Comparison of ENCODE assay signal across 8 mouse cellular contexts in the genomic region with DNA sequence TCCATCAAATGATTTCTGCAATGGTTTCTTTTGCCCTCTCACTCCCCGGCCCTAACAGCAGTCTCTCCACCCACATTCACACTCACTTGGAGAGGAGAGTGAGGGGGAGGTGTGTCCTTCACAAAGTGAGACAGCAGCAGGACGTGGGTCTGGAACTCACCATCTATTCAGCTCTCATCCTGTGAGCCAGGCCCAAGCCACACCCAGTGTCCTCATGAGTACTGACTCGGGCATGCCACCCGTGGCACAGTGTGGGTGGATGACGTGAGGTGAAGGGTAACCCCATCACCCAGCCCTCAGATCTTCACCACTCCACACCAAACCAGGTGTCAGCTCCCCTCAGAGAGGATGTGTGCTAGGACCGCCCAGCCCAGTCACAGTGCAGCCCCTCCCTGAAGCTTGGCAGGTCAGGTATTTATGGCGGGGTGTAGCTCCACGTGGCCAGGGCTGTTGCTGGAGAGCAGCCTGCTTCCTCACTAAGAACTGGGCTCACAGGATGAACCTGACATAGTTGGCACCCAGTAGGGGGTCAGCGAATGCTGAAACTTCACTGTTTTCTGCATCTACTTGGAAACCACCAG. TPM values are rescaled to one million over a fixed set of nuclear protein-coding genes. Genes with fewer than 3 reads are reported as not detected.
DNase-seq lines count a peak whose midpoint lies in the region.

No protein-coding gene starts in this region.

- intact Hi-C loops in left cerebral cortex, postnatal 36 days (cut with DNase I): loop anchor here (2.0 kb wide), 1 partner anchor 22 kb away; no protein-coding TSS in a partner anchor
- intact Hi-C loops in gastrocnemius, postnatal 14 days (cut with DNase I; ENCODE audit: low total_unique reads): loop anchor here (5.0 kb wide), 1 partner anchor 772 kb away; no protein-coding TSS in a partner anchor

- H3K4me3 ChIP-seq in embryonic facial prominence, embryonic 10.5 days: no peak overlapping the region

- H3K36me3 ChIP-seq in embryonic facial prominence, embryonic 10.5 days (replicated peaks): 0 out of 2 replicates have a peak, but pooled peaks cover 2% of the 10 kb centered on the region

- no peaks in the 10 kb centered on the region for H3K9me3 ChIP-seq in embryonic facial prominence, embryonic 10.5 days

- 59% methylated on average over 9 of the region's 9 CpGs for WGBS in embryonic facial prominence, embryonic 10.5 days

- H3K27me3 ChIP-seq in embryonic facial prominence, embryonic 10.5 days (replicated peaks; ENCODE audit: low read depth, poor library complexity, severe bottlenecking): no peaks in the 10 kb centered on the region

- peak; percentile 76 to 79 for DNase-seq in frontal cortex, adult 2 months (ENCODE audit: extremely low spot score in 1 of 2, low spot score in 1 of 2)
- DNase-seq in frontal cortex, postnatal 14 days (ENCODE audit: low spot score in 2 of 2): no peak
- DNase-seq in 3134 (ENCODE audit: extremely low read depth, insufficient read length, low spot score): peak; percentile 36
- no peak for DNase-seq in embryonic facial prominence, embryonic 10.5 days (ENCODE audit: low spot score)
- DNase-seq in left cerebral cortex, postnatal 36 days (ENCODE audit: low spot score in 2 of 2): peak; percentile 61 to 75
- no peak for DNase-seq in gastrocnemius, postnatal 14 days
- DNase-seq in adrenal gland, postnatal 10 days: no peak
- no peak for DNase-seq in thymus, postnatal 14 days

- H3K27ac ChIP-seq in embryonic facial prominence, embryonic 10.5 days (replicated peaks): peak overlapping the region; percentile 16; the same call in 1 of the 2 replicates

- H3K4me1 ChIP-seq in embryonic facial prominence, embryonic 10.5 days: peaks cover 42% of the 10 kb centered on the region

RNA-seq across cellular contexts. Expression of a gene that starts 23.0 kb away (rescaled TPM):
- 269 and 289 TPM in 2 replicates for polyA plus RNA-seq in frontal cortex, adult 2 months (2012; rRNA removed)
- 6.8 and 8.4 TPM in 2 replicates for polyA plus RNA-seq in embryonic facial prominence, embryonic 10.5 days (2016; fragmentation: Nextera tagmentation; extraction: Ambion mirVana)
- total RNA-seq in left cerebral cortex, postnatal 36 days (2021): 100 to 1,000 TPM; 607 to 644 TPM
- total RNA-seq in gastrocnemius, postnatal 14 days (2021): under 1 TPM; 0.78 to 0.96 TPM
- total RNA-seq in adrenal gland, postnatal 10 days (2021): 10 to 100 TPM in 1 of 2 experiments, 1 to 10 TPM in 1; 7.0 to 14.7 TPM

Comparison
In these comparisons a context has a peak if more than half of its experiments do, and no peak if none do; other contexts are left out.
1. DNase-seq: peak in frontal cortex, adult 2 months (2 of 2), 3134 (single experiment) and left cerebral cortex, postnatal 36 days (2 of 2); none in frontal cortex, postnatal 14 days (0 of 2), embryonic facial prominence, embryonic 10.5 days (single experiment), gastrocnemius, postnatal 14 days (single experiment), adrenal gland, postnatal 10 days (single experiment) and thymus, postnatal 14 days (single experiment).
2. RNA of a gene that starts 23.0 kb away (total RNA-seq): 607 to 644 TPM in left cerebral cortex, postnatal 36 days; 7.0 to 14.7 TPM in adrenal gland, postnatal 10 days and 0.78 to 0.96 TPM in gastrocnemius, postnatal 14 days; every median in the first group is over 10 times any median in the second.